Mouse (Mus musculus) spleen, adult 2 months (tissue): ENCODE data around the gene Ascc2. TPM values are rescaled to one million over a fixed set of nuclear protein-coding genes. Genes with fewer than 3 reads are reported as not detected.

Source experiments
- DNase-seq, 2 experiments: peaks; one replicate each; pipeline versions ENCODE4 v3.0.0 to v3.0.0-alpha.2; 2012 to 2021; ENCODE audit warnings: low spot score in 2 of 2, low read depth in 1 of 2
- H3K27ac ChIP-seq: fragments of 200-500 bp; 2 replicates; pipeline ENCODE4 v1.5.1; 2012; ENCODE audit warnings: low read length, inconsistent platforms; ENCODE audit not compliant: insufficient read depth
- H3K27me3 ChIP-seq: fragments of 200-500 bp; 2 replicates; pipeline ENCODE4 v1.6.1; 2012; ENCODE audit warnings: mild to moderate bottlenecking, moderate library complexity, low read length, inconsistent platforms; ENCODE audit not compliant: control insufficient read depth, insufficient read depth
- H3K36me3 ChIP-seq: fragments of 200-500 bp; 2 replicates; pipeline ENCODE4 v1.6.1; 2012; ENCODE audit warnings: mild to moderate bottlenecking, low read length, inconsistent platforms; ENCODE audit not compliant: control insufficient read depth, insufficient read depth
- H3K4me1 ChIP-seq: fragments of 200-500 bp; 2 replicates; pipeline ENCODE4 v1.6.1; 2011; ENCODE audit warnings: inconsistent platforms; ENCODE audit not compliant: control insufficient read depth, insufficient read depth, insufficient read length
- H3K4me3 ChIP-seq: fragments of 200-500 bp; 2 replicates; pipeline ENCODE4 v1.5.1; 2011; ENCODE audit warnings: mild to moderate bottlenecking, inconsistent platforms; ENCODE audit not compliant: insufficient read depth, insufficient read length; ENCODE audit errors: extremely low read depth
- CTCF ChIP-seq: fragments of 200-500 bp; IDR thresholded peaks from 2 replicates; pipeline ENCODE4 v1.5.1; 2011; ENCODE audit warnings: mild to moderate bottlenecking, inconsistent platforms; ENCODE audit not compliant: insufficient read depth, insufficient read length, insufficient replicate concordance; ENCODE audit errors: extremely low read depth
- POLR2A ChIP-seq: fragments of 200-500 bp; IDR thresholded peaks from 2 replicates; pipeline ENCODE4 v1.6.1; 2011; ENCODE audit warnings: low read depth, low read length, inconsistent platforms
- WGBS: fragments of 180-500 bp; shearing (Covaris S2); methylation state at CpG from one replicate; pipeline ENCODE4 v1.1.7; 2018; 5-methylcytosine and 5-hydroxymethylcytosine counted together
- polyA plus RNA-seq: library from polyadenylated mRNA; depleted of rRNA; stranded (reverse); fragments of >200 nt; gene quantifications from 2 replicates; pipeline ENCODE4 v1.2.3, GENCODE M21; 2012

Ascc2 gene
- polyA plus RNA-seq, 1 experiment = 11.2 TPM

DNA sequence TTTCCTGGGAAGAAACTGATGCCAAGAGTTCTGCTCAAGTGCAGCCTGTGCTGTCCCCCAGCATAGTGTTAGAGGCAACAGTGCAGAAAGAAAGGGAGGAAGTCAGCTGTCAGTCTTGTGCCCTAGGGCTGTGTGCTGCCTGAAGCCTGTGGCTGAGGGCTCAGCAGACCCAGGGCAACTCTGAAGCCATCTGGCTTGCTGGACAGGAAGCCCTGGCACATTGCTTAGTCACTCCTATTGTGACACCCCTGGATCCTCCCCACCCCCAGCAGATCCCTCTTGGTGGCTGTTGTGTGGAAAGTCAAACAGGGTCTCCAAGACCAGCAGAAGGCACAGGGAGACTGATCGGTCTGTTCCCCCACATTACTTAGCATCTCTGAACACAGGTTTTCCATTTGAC is 37.0 kb downstream of the Ascc2 start:
- WGBS = 93% methylated on average over 1 of the region's 1 CpGs
- H3K27me3 ChIP-seq = no peaks in the 10 kb centered on the region
- TF ChIP-seq POLR2A (no peak), CTCF (no peak)
- no peak overlapping the region for H3K4me3 ChIP-seq
- peaks cover 16% of the 10 kb centered on the region for H3K36me3 ChIP-seq
- no peak overlapping the region for H3K27ac ChIP-seq
- no peak for DNase-seq
- H3K4me1 ChIP-seq = no peaks in the 10 kb centered on the region

DNA sequence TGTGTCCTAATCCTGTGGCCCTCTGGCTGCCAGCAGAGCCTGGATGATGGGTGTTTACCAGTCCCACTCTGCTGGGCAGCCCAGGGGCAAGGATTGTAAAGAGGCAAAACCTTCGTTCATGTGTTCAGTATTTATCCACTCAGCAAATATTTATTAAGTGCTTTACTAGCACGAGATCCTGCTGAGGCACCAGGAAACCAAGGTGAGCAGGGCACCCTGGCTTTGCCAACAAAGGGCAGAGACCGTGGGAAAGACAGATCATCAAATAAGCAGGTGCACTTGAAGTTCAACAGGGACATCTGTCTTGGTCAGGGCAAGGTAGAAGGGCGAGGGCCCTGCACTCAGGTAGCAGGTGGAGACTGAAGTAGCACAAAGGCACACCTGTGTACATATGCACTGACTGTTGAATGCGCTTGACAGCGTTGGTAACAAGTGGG is 37.6 kb downstream of the Ascc2 start:
- no peaks in the 10 kb centered on the region for H3K4me1 ChIP-seq
- no peak for DNase-seq
- no peak overlapping the region for H3K27ac ChIP-seq
- H3K27me3 ChIP-seq = no peaks in the 10 kb centered on the region
- TF ChIP-seq CTCF (no peak), POLR2A (no peak)
- H3K36me3 ChIP-seq = peaks cover 18% of the 10 kb centered on the region
- WGBS = 91% methylated on average over 6 of the region's 6 CpGs
- no peak overlapping the region for H3K4me3 ChIP-seq

DNA sequence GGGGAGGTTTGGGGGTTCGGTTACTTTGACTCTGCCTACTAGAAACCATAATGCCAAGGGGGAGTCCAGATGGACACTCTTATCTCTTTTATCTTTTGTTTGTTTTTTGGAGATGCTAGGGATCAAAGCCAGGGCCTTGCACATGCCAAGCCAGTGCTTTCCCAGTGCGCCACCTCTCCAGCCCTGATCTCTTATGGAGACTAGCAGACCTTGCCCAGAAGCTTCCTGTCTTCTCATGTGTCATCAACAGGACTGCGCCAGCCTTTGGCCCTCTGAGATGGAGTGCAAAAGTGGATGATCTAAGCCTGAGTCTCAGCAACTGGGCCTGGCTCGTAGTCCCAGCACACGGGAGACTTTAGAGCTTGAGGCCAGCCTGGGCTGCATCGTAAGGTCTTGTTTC is 38.1 kb downstream of the Ascc2 start:
- no peaks in the 10 kb centered on the region for H3K27me3 ChIP-seq
- DNase-seq = no peak
- no peaks in the 10 kb centered on the region for H3K4me1 ChIP-seq
- no peak overlapping the region for H3K27ac ChIP-seq
- TF ChIP-seq POLR2A (no peak), CTCF (no peak)
- 97% methylated on average over 6 of the region's 6 CpGs for WGBS
- no peak overlapping the region for H3K4me3 ChIP-seq
- peaks cover 17% of the 10 kb centered on the region for H3K36me3 ChIP-seq

DNA sequence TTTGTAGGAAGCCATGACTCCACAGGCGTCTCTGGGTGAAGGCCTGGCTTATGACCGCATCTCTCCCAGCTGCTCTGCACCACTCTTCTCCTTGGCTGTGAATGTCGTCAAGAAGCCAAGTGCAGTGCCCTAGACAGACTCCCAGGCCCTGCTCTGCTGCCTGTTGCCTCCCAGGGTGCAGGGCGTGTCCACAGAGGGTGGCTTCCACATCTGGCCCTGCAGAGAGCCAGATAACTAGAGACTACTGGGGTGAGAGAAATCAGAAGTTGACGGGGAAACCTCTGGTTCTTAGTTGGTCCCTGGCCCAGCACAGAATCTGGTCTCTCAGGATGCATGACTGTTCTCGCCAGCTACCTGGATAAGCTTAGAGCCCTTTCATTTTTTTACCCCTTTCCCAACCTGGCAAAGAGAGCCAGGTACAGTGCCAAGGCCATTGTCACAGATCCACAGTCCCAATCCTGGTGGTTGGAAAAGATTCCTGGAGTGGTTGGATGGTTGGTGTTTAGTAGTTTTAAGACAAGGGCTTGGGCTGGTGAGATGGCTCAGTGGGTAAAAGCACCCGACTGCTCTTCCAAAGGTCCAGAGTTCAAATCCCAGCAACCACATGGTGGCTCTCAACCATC is 39.8 kb downstream of the Ascc2 start:
- Histone ChIP-seq H3K27me3 (no peaks in the 10 kb centered on the region), H3K36me3 (peaks cover 21% of the 10 kb centered on the region), H3K4me3 (no peak overlapping the region), H3K4me1 (no peaks in the 10 kb centered on the region), H3K27ac (no peak overlapping the region)
- DNase-seq = no peak
- TF ChIP-seq CTCF = no peak
- no peak for TF ChIP-seq POLR2A
- WGBS = 79% methylated on average over 7 of the region's 7 CpGs

DNA sequence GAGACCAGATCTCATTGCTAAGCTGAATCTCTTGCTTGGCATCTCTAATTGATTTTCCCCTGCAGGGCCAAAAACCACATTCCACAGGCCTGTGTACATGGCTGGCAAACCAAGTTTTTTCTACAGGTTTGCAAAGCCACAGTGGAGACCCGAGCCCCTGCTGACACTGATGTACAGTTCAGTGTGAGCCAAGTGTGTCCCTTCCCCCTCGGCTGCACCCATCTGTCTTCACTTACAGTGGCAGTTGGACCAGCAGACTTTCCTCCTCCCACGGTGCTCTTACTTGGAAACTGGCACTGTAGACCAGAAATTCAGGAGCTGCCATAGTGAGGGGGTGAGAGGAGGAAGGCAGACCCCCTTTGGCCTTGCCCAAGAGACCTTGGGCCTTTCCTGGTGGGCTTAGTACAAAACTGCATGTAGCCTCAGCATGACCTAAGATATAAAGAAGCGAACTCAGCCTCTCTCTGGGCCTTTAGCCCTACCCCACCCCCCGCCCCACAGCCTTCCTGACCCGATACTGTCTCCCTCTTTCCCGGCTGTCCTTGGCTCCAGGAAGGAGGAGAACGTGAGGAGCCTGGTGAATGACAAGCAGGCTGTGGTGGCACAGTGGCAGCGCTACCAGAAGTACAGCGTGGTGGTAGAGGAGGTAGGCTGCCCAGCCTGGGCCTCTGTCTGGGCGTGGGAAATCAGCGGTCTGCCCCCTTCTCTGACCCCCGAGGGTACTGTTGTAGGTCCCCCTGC is 41.3 kb downstream of the Ascc2 start:
- no peak for DNase-seq
- Histone ChIP-seq H3K27ac (no peak overlapping the region), H3K4me3 (no peak overlapping the region), H3K27me3 (no peaks in the 10 kb centered on the region), H3K4me1 (no peaks in the 10 kb centered on the region), H3K36me3 (peaks cover 33% of the 10 kb centered on the region)
- 90% methylated on average over 13 of the region's 13 CpGs for WGBS
- TF ChIP-seq CTCF = no peak
- no peak for TF ChIP-seq POLR2A

DNA sequence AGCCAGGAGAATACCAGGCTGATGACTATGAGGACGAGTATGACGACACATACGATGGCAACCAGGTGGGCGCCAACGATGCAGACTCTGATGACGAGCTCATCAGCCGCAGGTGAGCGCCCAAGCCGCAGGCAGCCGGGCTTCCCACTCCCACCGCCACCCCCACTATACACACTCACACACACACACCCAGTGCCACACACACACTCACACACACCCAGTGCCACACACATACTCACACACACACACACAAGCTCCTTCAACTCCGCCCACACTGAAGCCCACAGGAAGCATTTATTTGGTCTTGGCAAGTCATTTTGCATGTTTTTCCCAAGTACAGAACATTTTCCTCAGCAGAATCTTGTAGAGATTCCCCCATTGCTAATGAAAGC is 41.9 kb downstream of the Ascc2 start:
- H3K27ac ChIP-seq = no peak overlapping the region
- H3K4me3 ChIP-seq = no peak overlapping the region
- H3K27me3 ChIP-seq = no peaks in the 10 kb centered on the region
- no peak for DNase-seq
- 97% methylated on average over 12 of the region's 12 CpGs for WGBS
- peaks cover 33% of the 10 kb centered on the region for H3K36me3 ChIP-seq
- TF ChIP-seq CTCF (no peak), POLR2A (no peak)
- no peaks in the 10 kb centered on the region for H3K4me1 ChIP-seq

DNA sequence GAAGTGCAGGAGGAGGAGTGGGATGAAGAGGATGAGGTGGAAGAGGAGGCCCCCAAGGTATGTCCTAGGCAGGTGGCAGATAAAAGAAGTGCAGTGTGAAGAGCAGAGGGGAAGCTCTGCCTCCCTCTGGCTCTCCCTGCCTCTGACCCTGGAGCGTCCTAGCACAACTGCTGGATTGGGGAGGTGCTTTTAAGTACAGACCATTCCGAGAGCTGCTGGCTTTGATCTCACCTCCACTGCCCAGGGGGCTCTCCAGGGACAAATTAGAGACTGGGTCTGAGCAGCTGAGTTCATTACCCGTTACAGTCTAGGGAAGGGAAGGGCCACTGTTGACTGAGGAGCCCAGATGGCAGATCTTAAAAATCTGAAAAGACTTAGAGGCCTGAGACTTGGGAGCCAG is 42.6 kb downstream of the Ascc2 start:
- no peak for TF ChIP-seq POLR2A
- no peak for TF ChIP-seq CTCF
- DNase-seq = no peak

More for the DNA sequence above, 42.6 kb downstream of the Ascc2 start:
- Histone ChIP-seq H3K4me3 (no peak overlapping the region), H3K27ac (no peak overlapping the region), H3K36me3 (peaks cover 31% of the 10 kb centered on the region), H3K27me3 (no peaks in the 10 kb centered on the region), H3K4me1 (no peaks in the 10 kb centered on the region)
- WGBS = 90% methylated on average over 3 of the region's 3 CpGs
